Mouse (Mus musculus) ES-Bruce4 (cell line): Measurements from ENCODE around the gene Kncn.

Experiments
- CTCF ChIP-seq: IDR thresholded peaks from one replicate; pipeline ENCODE4 v1.8.1; 2011; ENCODE audit warnings: low read depth, low read length
- POLR2A ChIP-seq: IDR thresholded peaks from one replicate; pipeline ENCODE4 v1.8.1; 2011; ENCODE audit warnings: low read length; ENCODE audit not compliant: insufficient read depth

DNA sequence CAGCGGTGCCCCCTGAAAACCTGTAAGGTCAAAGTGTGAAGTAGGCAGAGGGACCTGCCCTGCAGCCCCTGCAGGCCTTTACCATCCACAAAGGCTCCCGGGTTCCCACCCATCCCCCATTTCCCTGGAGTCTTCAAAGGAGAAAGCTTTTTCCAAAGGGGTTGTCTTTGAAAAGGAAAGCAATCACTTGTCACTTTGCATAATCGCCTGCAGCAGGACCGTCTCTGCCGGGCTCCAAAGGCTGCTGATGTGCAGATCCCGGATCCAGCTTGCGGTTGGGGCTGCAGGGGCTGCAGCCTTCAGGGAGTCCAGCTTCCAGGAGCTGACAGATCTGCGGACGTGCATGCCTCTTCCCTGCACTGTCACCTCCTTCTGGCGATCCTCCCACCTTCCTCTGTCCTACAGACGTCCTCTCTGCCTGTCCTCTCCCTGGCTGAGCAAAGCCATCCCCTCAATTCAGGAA, 6.0 kb upstream of the Kncn start:
- TF ChIP-seq POLR2A (no peak), CTCF (no peak)
